Mouse (Mus musculus): ENCODE measurements at regions not wholly inside any gene's neighbourhood (a gene's known extent, or its start where the extent isn't known, plus 50 kb on each side); places are given as distances from the start of the nearest gene placed in this dataset.

GRCm38 (mm10) chr13:100990646-100991045, 157.4 kb upstream of the Slc30a5 start:
- Histone ChIP-seq H3K36me3 (ENCODE audit: control insufficient read depth) (no peaks in the 10 kb centered on the region), H3K27me3 (ENCODE audit: control insufficient read depth) (no peaks in the 10 kb centered on the region), H3K9me3 (ENCODE audit: control insufficient read depth, low read length) (no peaks in the 10 kb centered on the region), H3K4me1 (ENCODE audit: control insufficient read depth) (no peaks in the 10 kb centered on the region), H3K4me3 (replicated peaks) (no peak overlapping the region)
- TF ChIP-seq GATA1 (IDR thresholded peaks at IDR 0.05; ENCODE audit: low read length) (no peak), TAL1 (IDR thresholded peaks at IDR 0.05; ENCODE audit: low read length) (no peak)

GRCm38 (mm10) chr13:100988671-100989531, 155.7 kb upstream of the Slc30a5 start:
- Histone ChIP-seq H3K27me3 (ENCODE audit: control insufficient read depth) (no peaks in the 10 kb centered on the region), H3K9me3 (ENCODE audit: control insufficient read depth, low read length) (no peaks in the 10 kb centered on the region), H3K36me3 (ENCODE audit: control insufficient read depth) (no peaks in the 10 kb centered on the region), H3K4me1 (ENCODE audit: control insufficient read depth) (no peaks in the 10 kb centered on the region), H3K4me3 (replicated peaks) (no peak overlapping the region)
- TF ChIP-seq TAL1 (IDR thresholded peaks at IDR 0.05; ENCODE audit: low read length) (no peak), GATA1 (IDR thresholded peaks at IDR 0.05; ENCODE audit: low read length) (no peak)

- Histone ChIP-seq H3K36me3 (ENCODE audit: control insufficient read depth) (no peaks in the 10 kb centered on the region), H3K9me3 (ENCODE audit: control insufficient read depth, low read length) (no peaks in the 10 kb centered on the region), H3K27me3 (ENCODE audit: control insufficient read depth) (no peaks in the 10 kb centered on the region), H3K4me1 (ENCODE audit: control insufficient read depth) (no peaks in the 10 kb centered on the region), H3K4me3 (replicated peaks) (no peak overlapping the region)
- TF ChIP-seq TAL1 (IDR thresholded peaks at IDR 0.05; ENCODE audit: low read length), result no peak
- no peak for TF ChIP-seq GATA1 (IDR thresholded peaks at IDR 0.05; ENCODE audit: low read length)
These were observed 154.9 kb upstream of the Slc30a5 start for GRCm38 (mm10) chr13:100988116-100988515.

GRCm38 (mm10) chr13:100975741-100976140, 142.5 kb upstream of the Slc30a5 start:
- Histone ChIP-seq H3K4me3 (replicated peaks) (no peak overlapping the region), H3K4me1 (ENCODE audit: control insufficient read depth) (no peaks in the 10 kb centered on the region), H3K36me3 (ENCODE audit: control insufficient read depth) (no peaks in the 10 kb centered on the region), H3K27me3 (ENCODE audit: control insufficient read depth) (no peaks in the 10 kb centered on the region), H3K9me3 (ENCODE audit: control insufficient read depth, low read length) (no peaks in the 10 kb centered on the region)
- TF ChIP-seq TAL1 (IDR thresholded peaks at IDR 0.05; ENCODE audit: low read length) (no peak), GATA1 (IDR thresholded peaks at IDR 0.05; ENCODE audit: low read length) (no peak)

- Histone ChIP-seq H3K36me3 (ENCODE audit: control insufficient read depth) (no peaks in the 10 kb centered on the region), H3K4me1 (ENCODE audit: control insufficient read depth) (no peaks in the 10 kb centered on the region), H3K4me3 (replicated peaks) (no peak overlapping the region), H3K27me3 (ENCODE audit: control insufficient read depth) (no peaks in the 10 kb centered on the region), H3K9me3 (ENCODE audit: control insufficient read depth, low read length) (no peaks in the 10 kb centered on the region)
- TF ChIP-seq TAL1 (IDR thresholded peaks at IDR 0.05; ENCODE audit: low read length) (no peak), GATA1 (IDR thresholded peaks at IDR 0.05; ENCODE audit: low read length) (no peak)
These were observed 138.1 kb upstream of the Slc30a5 start for GRCm38 (mm10) chr13:100971080-100972017.

- no peak overlapping the region for H3K4me3 ChIP-seq (replicated peaks)
- no peak for TF ChIP-seq TAL1 (IDR thresholded peaks at IDR 0.05; ENCODE audit: low read length)
- TF ChIP-seq GATA1 (IDR thresholded peaks at IDR 0.05; ENCODE audit: low read length), result no peak
These were observed 129.7 kb upstream of the Slc30a5 start for GRCm38 (mm10) chr13:100962811-100963540.

GRCm38 (mm10) chr13:100954598-100955251, 121.5 kb upstream of the Slc30a5 start:
- no peaks in the 10 kb centered on the region for H3K27me3 ChIP-seq (ENCODE audit: control insufficient read depth)
- H3K4me3 ChIP-seq (replicated peaks), result no peak overlapping the region
- H3K9me3 ChIP-seq (ENCODE audit: control insufficient read depth, low read length), result no peaks in the 10 kb centered on the region
- H3K36me3 ChIP-seq (ENCODE audit: control insufficient read depth), result no peaks in the 10 kb centered on the region
- no peaks in the 10 kb centered on the region for H3K4me1 ChIP-seq (ENCODE audit: control insufficient read depth)
- no peak for TF ChIP-seq TAL1 (IDR thresholded peaks at IDR 0.05; ENCODE audit: low read length)

More at GRCm38 (mm10) chr13:100962811-100963540, 129.7 kb upstream of the Slc30a5 start:
- Histone ChIP-seq H3K36me3 (ENCODE audit: control insufficient read depth) (no peaks in the 10 kb centered on the region), H3K4me1 (ENCODE audit: control insufficient read depth) (no peaks in the 10 kb centered on the region), H3K9me3 (ENCODE audit: control insufficient read depth, low read length) (no peaks in the 10 kb centered on the region), H3K27me3 (ENCODE audit: control insufficient read depth) (no peaks in the 10 kb centered on the region)

GRCm38 (mm10) chr13:100954106-100954505, 120.9 kb upstream of the Slc30a5 start:
- no peak overlapping the region for H3K4me3 ChIP-seq (replicated peaks)
- no peak for TF ChIP-seq TAL1 (IDR thresholded peaks at IDR 0.05; ENCODE audit: low read length)
- no peak for TF ChIP-seq GATA1 (IDR thresholded peaks at IDR 0.05; ENCODE audit: low read length)
- H3K27me3 ChIP-seq (ENCODE audit: control insufficient read depth), result no peaks in the 10 kb centered on the region
- no peaks in the 10 kb centered on the region for H3K36me3 ChIP-seq (ENCODE audit: control insufficient read depth)
- no peaks in the 10 kb centered on the region for H3K9me3 ChIP-seq (ENCODE audit: control insufficient read depth, low read length)
- no peaks in the 10 kb centered on the region for H3K4me1 ChIP-seq (ENCODE audit: control insufficient read depth)
